Mouse (Mus musculus): ENCODE results near the gene Gtf2ird1. TPM values are rescaled to one million over a fixed set of nuclear protein-coding genes. Genes with fewer than 3 reads are reported as not detected.
"Not testable (repeated sequence)": the region's sequence is repeated elsewhere in the genome, so short reads cannot be mapped to it uniquely, and the experiment has no call there.

Gene Gtf2ird1
- total RNA-seq, 2 experiments from 2014 or later: 10.9 to 19.9 TPM

GRCm38 (mm10) chr5:134410307-134410836 lies 46.1 kb downstream of the Gtf2ird1 start:
- DNase-seq (ENCODE audit: low spot score): peak; percentile 17

- DNase-seq (ENCODE audit: low spot score): no peak
These were observed 46.8 kb downstream of the Gtf2ird1 start for GRCm38 (mm10) chr5:134409606-134410306.

- DNase-seq (ENCODE audit: low spot score): no peak
These were observed 48.4 kb downstream of the Gtf2ird1 start for GRCm38 (mm10) chr5:134408119-134408518.

GRCm38 (mm10) chr5:134401841-134402240 lies 54.7 kb downstream of the Gtf2ird1 start:
- no peak for DNase-seq (ENCODE audit: low spot score)

GRCm38 (mm10) chr5:134397434-134398163 lies 58.9 kb downstream of the Gtf2ird1 start:
- DNase-seq (ENCODE audit: low spot score): no peak

GRCm38 (mm10) chr5:134396519-134396918 lies 60.0 kb downstream of the Gtf2ird1 start:
- no peak for DNase-seq (ENCODE audit: low spot score)

GRCm38 (mm10) chr5:134394624-134395023 lies 61.9 kb downstream of the Gtf2ird1 start:
- DNase-seq (ENCODE audit: low spot score): no peak

- no peak for DNase-seq (ENCODE audit: low spot score)
These were observed 62.9 kb downstream of the Gtf2ird1 start for GRCm38 (mm10) chr5:134393624-134394023.

- peak; percentile 65 for DNase-seq (ENCODE audit: low spot score)
These were observed 71.4 kb downstream of the Gtf2ird1 start for GRCm38 (mm10) chr5:134385106-134385505.

GRCm38 (mm10) chr5:134375256-134375655 lies 81.3 kb downstream of the Gtf2ird1 start:
- DNase-seq (ENCODE audit: low spot score): no peak

- peak; percentile 23 for DNase-seq (ENCODE audit: low spot score)
These were observed 82.0 kb downstream of the Gtf2ird1 start for GRCm38 (mm10) chr5:134374546-134374945.

GRCm38 (mm10) chr5:134373912-134374488 lies 82.5 kb downstream of the Gtf2ird1 start:
- peak; percentile 62 for DNase-seq (ENCODE audit: low spot score)

GRCm38 (mm10) chr5:134372926-134373658 lies 83.4 kb downstream of the Gtf2ird1 start:
- DNase-seq (ENCODE audit: low spot score): no peak

GRCm38 (mm10) chr5:134371511-134372289 lies 84.8 kb downstream of the Gtf2ird1 start:
- DNase-seq (ENCODE audit: low spot score): no peak

GRCm38 (mm10) chr5:134370831-134371230 lies 85.7 kb downstream of the Gtf2ird1 start:
- DNase-seq (ENCODE audit: low spot score): no peak

- DNase-seq (ENCODE audit: low spot score): no peak
These were observed 97.4 kb downstream of the Gtf2ird1 start for GRCm38 (mm10) chr5:134359101-134359500.

GRCm38 (mm10) chr5:134355372-134355771 lies 101.1 kb downstream of the Gtf2ird1 start:
- DNase-seq (ENCODE audit: low spot score): not testable (repeated sequence)

- no peak for DNase-seq (ENCODE audit: low spot score)
These were observed 103.4 kb downstream of the Gtf2ird1 start for GRCm38 (mm10) chr5:134353117-134353516.

GRCm38 (mm10) chr5:134352527-134353001 lies 104.0 kb downstream of the Gtf2ird1 start:
- DNase-seq (ENCODE audit: low spot score): no peak

- peak; percentile 70 for DNase-seq (ENCODE audit: low spot score)
These were observed 105.9 kb downstream of the Gtf2ird1 start for GRCm38 (mm10) chr5:134350660-134351059.

All from gastrocnemius, adult 18-20 months (tissue).